Mouse (Mus musculus): ENCODE results near the gene Fbxw10. TPM values are rescaled to one million over a fixed set of nuclear protein-coding genes. Genes with fewer than 3 reads are reported as not detected.

Fbxw10 gene
- polyA plus RNA-seq, 2 experiments = 0.08 TPM; not detected in 1

- 58% methylated on average over 2 of the region's 2 CpGs for WGBS (ENCODE audit: insufficient replicate concordance)
- TF ChIP-seq EP300 (IDR thresholded peaks at IDR 0.05; ENCODE audit: low read depth) (no peak), CTCF (IDR thresholded peaks at IDR 0.05; ENCODE audit: low read depth) (no peak)
- Histone ChIP-seq H3K4me1 (replicated peaks; ENCODE audit: control insufficient read depth in 2 of 2, insufficient read depth in 2 of 2, low read length in 1 of 2) (0 out of 4 replicates have a peak, but pooled peaks cover 0 to 3% of the 10 kb centered on the region in 2 experiments), H3K27me3 (ENCODE audit: control insufficient read depth, insufficient read depth, low read length) (no peaks in the 10 kb centered on the region), H3K27ac (no peak overlapping the region), H3K4me2 (ENCODE audit: low read depth) (no peak overlapping the region), H3K9me3 (ENCODE audit: control insufficient read depth, low read length) (no peaks in the 10 kb centered on the region), H3K4me3 (ENCODE audit: insufficient read depth in 1 of 2, low read depth in 2 of 2, low read length in 2 of 2) (no peak overlapping the region), H3K9ac (replicated peaks) (no peak overlapping the region), H3K36me3 (replicated peaks; ENCODE audit: control insufficient read depth, insufficient read depth, low read depth) (no peaks in the 10 kb centered on the region)
- DNase-seq (ENCODE audit: low read depth in 3 of 3, low spot score in 3 of 3) = no peak
- no peak for ATAC-seq (ENCODE audit: insufficient read depth)
Measured at GRCm38 (mm10) chr11:62830387-62830786, 16.5 kb upstream of the Fbxw10 start.

- Histone ChIP-seq H3K9ac (replicated peaks) (no peak overlapping the region), H3K4me1 (replicated peaks; ENCODE audit: control insufficient read depth in 2 of 2, insufficient read depth in 2 of 2, low read length in 1 of 2) (0 out of 4 replicates have a peak, but pooled peaks cover 0 to under 1% of the 10 kb centered on the region in 2 experiments), H3K9me3 (ENCODE audit: control insufficient read depth, low read length) (no peaks in the 10 kb centered on the region), H3K27me3 (ENCODE audit: control insufficient read depth, insufficient read depth, low read length) (no peaks in the 10 kb centered on the region), H3K4me3 (ENCODE audit: insufficient read depth in 1 of 2, low read depth in 2 of 2, low read length in 2 of 2) (no peak overlapping the region), H3K27ac (no peak overlapping the region), H3K36me3 (replicated peaks; ENCODE audit: control insufficient read depth, insufficient read depth, low read depth) (no peaks in the 10 kb centered on the region), H3K4me2 (ENCODE audit: low read depth) (no peak overlapping the region)
- TF ChIP-seq EP300 (IDR thresholded peaks at IDR 0.05; ENCODE audit: low read depth) = no peak
- no peak for TF ChIP-seq CTCF (IDR thresholded peaks at IDR 0.05; ENCODE audit: low read depth)
- DNase-seq (ENCODE audit: low read depth in 3 of 3, low spot score in 3 of 3) (no peak), ATAC-seq (ENCODE audit: insufficient read depth) (no peak)
Measured at GRCm38 (mm10) chr11:62831906-62832305, 15.0 kb upstream of the Fbxw10 start.

DNA sequence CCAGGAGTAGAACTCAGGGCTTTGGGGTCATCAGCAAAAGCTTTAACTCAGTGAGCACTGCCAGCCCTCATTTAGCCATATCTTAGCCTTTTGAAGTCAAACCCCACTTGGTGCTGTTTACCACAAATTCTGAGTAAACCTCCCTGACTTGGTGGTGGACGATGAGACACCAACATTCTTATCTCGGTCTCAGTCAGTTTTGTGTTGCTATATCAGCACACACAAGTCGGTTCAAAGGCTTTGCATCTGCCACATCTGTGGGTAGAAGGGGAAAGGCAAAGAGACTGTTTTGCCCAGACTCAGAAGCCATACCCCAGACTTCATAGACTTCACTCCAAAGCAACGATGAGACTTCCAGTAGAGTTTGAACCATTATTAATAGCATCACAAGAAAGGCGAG is 2.3 kb upstream of the Fbxw10 start:
- Histone ChIP-seq H3K9ac (replicated peaks) (no peak overlapping the region), H3K36me3 (replicated peaks; ENCODE audit: control insufficient read depth, insufficient read depth, low read depth) (no peaks in the 10 kb centered on the region), H3K27ac (no peak overlapping the region), H3K9me3 (ENCODE audit: control insufficient read depth, low read length) (no peaks in the 10 kb centered on the region), H3K4me1 (replicated peaks; ENCODE audit: control insufficient read depth in 2 of 2, insufficient read depth in 2 of 2, low read length in 1 of 2) (peaks cover 0 to 13% of the 10 kb centered on the region in 2 experiments; a peak in 3 of 4 replicates), H3K27me3 (ENCODE audit: control insufficient read depth, insufficient read depth, low read length) (no peaks in the 10 kb centered on the region), H3K4me3 (ENCODE audit: insufficient read depth in 1 of 2, low read depth in 2 of 2, low read length in 2 of 2) (no peak overlapping the region), H3K4me2 (ENCODE audit: low read depth) (no peak overlapping the region)
- TF ChIP-seq CTCF (IDR thresholded peaks at IDR 0.05; ENCODE audit: low read depth) (no peak), EP300 (IDR thresholded peaks at IDR 0.05; ENCODE audit: low read depth) (peak; percentile 37)
- WGBS (ENCODE audit: insufficient replicate concordance) = 21% methylated on average over 5 of the region's 5 CpGs
- DNase-seq (ENCODE audit: low read depth in 3 of 3, low spot score in 3 of 3) (no peak), ATAC-seq (ENCODE audit: insufficient read depth) (peak; percentile 18; the same call in 1 of the 2 replicates)

GRCm38 (mm10) chr11:62845730-62846129 is 1.1 kb upstream of the Fbxw10 start:
- H3K27me3 ChIP-seq (ENCODE audit: control insufficient read depth, insufficient read depth, low read length) = no peaks in the 10 kb centered on the region
- no peak overlapping the region for H3K4me2 ChIP-seq (ENCODE audit: low read depth)
- TF ChIP-seq EP300 (IDR thresholded peaks at IDR 0.05; ENCODE audit: low read depth) = no peak
- TF ChIP-seq CTCF (IDR thresholded peaks at IDR 0.05; ENCODE audit: low read depth) = no peak
- DNase-seq (ENCODE audit: low read depth in 3 of 3, low spot score in 3 of 3) (no peak), ATAC-seq (ENCODE audit: insufficient read depth) (no peak)
- 39% methylated on average over 3 of the region's 3 CpGs for WGBS (ENCODE audit: insufficient replicate concordance)
- H3K36me3 ChIP-seq (replicated peaks; ENCODE audit: control insufficient read depth, insufficient read depth, low read depth) = no peaks in the 10 kb centered on the region
- no peak overlapping the region for H3K9ac ChIP-seq (replicated peaks)
- H3K9me3 ChIP-seq (ENCODE audit: control insufficient read depth, low read length) = no peaks in the 10 kb centered on the region
- no peak overlapping the region for H3K27ac ChIP-seq
- H3K4me1 ChIP-seq (replicated peaks; ENCODE audit: control insufficient read depth in 2 of 2, insufficient read depth in 2 of 2, low read length in 1 of 2) = peaks cover 0 to 13% of the 10 kb centered on the region in 2 experiments; a peak in 3 of 4 replicates
- H3K4me3 ChIP-seq (ENCODE audit: insufficient read depth in 1 of 2, low read depth in 2 of 2, low read length in 2 of 2) = no peak overlapping the region

DNA sequence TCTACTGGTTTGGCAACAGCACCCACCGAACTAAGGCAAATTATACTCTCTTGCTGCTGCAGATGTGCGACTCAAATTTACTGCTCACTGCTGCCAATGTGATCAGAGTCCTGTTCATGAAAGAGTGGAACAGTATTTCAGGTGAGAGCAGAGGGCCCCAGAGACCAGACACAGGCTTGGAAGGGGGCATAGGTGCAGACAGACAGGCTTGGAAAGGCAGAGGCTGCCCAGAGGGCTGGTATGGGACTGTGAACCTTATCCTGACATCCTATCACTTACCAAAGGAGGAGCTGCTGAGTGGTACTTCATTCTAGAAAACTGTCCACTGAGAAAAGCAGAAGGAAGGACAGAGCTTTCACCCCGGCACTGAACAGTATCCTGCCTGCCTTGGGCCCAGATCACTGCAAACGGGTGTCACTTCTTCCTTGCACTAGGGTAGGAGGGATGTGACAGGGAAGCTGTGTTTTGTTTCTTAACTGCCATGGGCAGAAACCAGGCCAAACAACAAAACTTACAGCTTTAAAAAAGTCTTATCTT is 854 bp downstream of the Fbxw10 start:
- Histone ChIP-seq H3K4me2 (ENCODE audit: low read depth) (no peak overlapping the region; the same call in 1 of the 2 replicates), H3K27ac (no peak overlapping the region), H3K9me3 (ENCODE audit: control insufficient read depth, low read length) (no peaks in the 10 kb centered on the region), H3K9ac (replicated peaks) (no peak overlapping the region), H3K36me3 (replicated peaks; ENCODE audit: control insufficient read depth, insufficient read depth, low read depth) (no peaks in the 10 kb centered on the region), H3K4me3 (ENCODE audit: insufficient read depth in 1 of 2, low read depth in 2 of 2, low read length in 2 of 2) (no peak overlapping the region), H3K4me1 (replicated peaks; ENCODE audit: control insufficient read depth in 2 of 2, insufficient read depth in 2 of 2, low read length in 1 of 2) (peaks cover 0 to 15% of the 10 kb centered on the region in 2 experiments; a peak in 3 of 4 replicates), H3K27me3 (ENCODE audit: control insufficient read depth, insufficient read depth, low read length) (no peaks in the 10 kb centered on the region)
- 34% methylated on average over 4 of the region's 4 CpGs for WGBS (ENCODE audit: insufficient replicate concordance)
- ATAC-seq (ENCODE audit: insufficient read depth) = no peak
- DNase-seq (ENCODE audit: low read depth in 3 of 3, low spot score in 3 of 3) = no peak
- TF ChIP-seq CTCF (IDR thresholded peaks at IDR 0.05; ENCODE audit: low read depth) (no peak), EP300 (IDR thresholded peaks at IDR 0.05; ENCODE audit: low read depth) (no peak)

Measured in liver, embryonic 14.5 days (tissue).